Mouse (Mus musculus) cerebellum, postnatal 4 days (tissue): ENCODE data around the gene Oas1h.
"Not testable (repeated sequence)": the region's sequence is repeated elsewhere in the genome, so short reads cannot be mapped to it uniquely, and the experiment has no call there.

Experiments
- DNase-seq, 2 experiments: peaks; one replicate each; pipeline ENCODE4 v3.0.0; 2022; ENCODE audit warnings: low spot score in 2 of 2, mixed read lengths in 1 of 2

Gene Oas1h

GRCm38 (mm10) chr5:120881681-120882080 lies 20.5 kb downstream of the Oas1h start:
- DNase-seq = not testable (repeated sequence)

- DNase-seq = not testable (repeated sequence)
Measured at GRCm38 (mm10) chr5:120887413-120887812, 26.2 kb downstream of the Oas1h start, which contains the start of gene Oas1g. Oas1g (minus strand) TSS chr5:120887613.

GRCm38 (mm10) chr5:120887831-120888230 lies 26.6 kb downstream of the Oas1h start:
- DNase-seq = no peak

- DNase-seq = not testable (repeated sequence)
Measured at GRCm38 (mm10) chr5:120888294-120888815, 27.1 kb downstream of the Oas1h start.

GRCm38 (mm10) chr5:120890026-120890425 lies 28.8 kb downstream of the Oas1h start:
- no peak for DNase-seq

DNA sequence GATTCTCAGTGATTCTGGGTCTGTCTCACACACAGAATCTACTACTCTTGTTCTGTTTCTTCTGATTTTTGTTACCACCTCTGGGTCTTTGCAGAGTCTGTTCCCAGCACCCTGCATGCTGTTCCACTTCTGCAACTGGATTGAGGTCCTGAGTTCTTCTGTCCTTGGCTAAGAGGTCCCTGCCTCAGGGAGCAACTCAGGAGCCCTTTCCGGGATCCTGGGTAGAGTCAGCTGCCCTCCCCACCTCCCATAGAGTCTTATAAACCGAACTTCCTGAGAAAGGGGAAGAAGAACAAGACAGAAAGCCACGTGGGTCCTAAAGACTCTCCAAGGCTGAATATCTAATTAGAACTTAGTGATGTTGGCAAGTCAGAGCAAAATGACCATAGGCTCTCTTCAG lies 29.8 kb downstream of the Oas1h start:
- DNase-seq = no peak

GRCm38 (mm10) chr5:120891566-120892242 lies 30.5 kb downstream of the Oas1h start:
- DNase-seq = not testable (repeated sequence)

DNA sequence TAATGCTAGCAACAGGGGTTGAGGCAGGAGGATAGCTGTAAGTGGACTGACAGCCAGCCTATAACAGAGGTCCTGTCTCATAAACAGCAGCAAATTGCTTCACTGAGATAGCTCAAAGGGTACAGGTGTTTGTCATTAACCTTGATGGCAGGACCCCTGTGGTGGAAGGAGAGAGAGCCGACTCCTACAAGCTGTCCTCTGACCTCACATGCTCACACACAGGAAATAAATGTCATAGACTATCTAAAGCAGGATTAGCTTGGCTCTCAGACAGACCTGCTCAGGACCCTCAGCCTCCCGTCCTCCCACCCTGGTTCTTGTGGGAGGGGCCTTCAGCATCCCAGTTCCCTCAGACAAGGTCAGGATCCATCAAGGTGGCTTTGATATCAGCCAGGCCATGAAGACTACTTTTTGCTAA lies 31.0 kb downstream of the Oas1h start:
- no peak for DNase-seq

DNA sequence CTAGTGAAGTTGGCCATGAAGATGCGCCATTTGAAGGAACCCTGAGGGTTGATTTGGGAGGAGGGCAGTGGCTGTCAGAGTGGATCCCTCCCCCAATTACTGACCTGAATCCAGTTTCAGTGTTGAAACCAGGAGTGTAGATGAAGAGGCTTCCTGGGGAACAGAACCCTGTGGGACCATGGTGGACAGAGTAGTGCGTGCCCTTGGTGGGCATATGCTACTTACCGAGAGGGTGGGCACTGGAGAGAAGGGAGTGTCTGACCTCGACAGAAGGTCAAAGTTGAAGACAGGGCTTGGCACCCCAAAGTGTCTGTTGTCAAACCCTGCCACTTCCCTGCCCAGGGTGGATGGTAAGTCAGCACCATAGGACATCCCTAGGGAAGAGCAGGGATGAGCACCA lies 32.6 kb downstream of the Oas1h start:
- not testable (repeated sequence) for DNase-seq

- DNase-seq = not testable (repeated sequence)
Measured at GRCm38 (mm10) chr5:120894692-120895091, 33.5 kb downstream of the Oas1h start.

- DNase-seq = no peak
Measured at GRCm38 (mm10) chr5:120895231-120895900, 34.1 kb downstream of the Oas1h start.

GRCm38 (mm10) chr5:120898307-120898706 lies 37.1 kb downstream of the Oas1h start:
- no peak for DNase-seq

- DNase-seq = no peak
Measured at GRCm38 (mm10) chr5:120898726-120899125, 37.5 kb downstream of the Oas1h start.

GRCm38 (mm10) chr5:120900666-120901065 lies 39.4 kb downstream of the Oas1h start:
- DNase-seq = no peak

DNA sequence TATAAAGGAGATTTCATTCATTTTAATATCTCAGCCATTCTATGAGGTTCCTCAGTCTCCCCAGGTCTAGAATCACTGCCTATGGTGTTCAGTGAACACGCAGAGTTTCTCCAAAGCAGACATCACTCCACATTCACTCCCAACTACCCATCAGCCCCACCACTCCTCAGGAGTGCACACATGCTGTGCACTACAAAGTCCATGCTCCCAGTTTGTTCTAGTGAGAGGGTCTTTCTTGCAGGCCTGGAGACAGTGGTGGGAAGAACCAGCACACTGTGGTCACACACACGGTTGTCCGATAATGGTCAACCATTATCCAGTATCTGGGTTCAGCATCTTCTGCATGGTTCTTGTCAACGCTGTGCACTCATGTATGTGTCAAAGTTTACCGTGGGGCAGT lies 40.8 kb downstream of the Oas1h start:
- no peak for DNase-seq

DNA sequence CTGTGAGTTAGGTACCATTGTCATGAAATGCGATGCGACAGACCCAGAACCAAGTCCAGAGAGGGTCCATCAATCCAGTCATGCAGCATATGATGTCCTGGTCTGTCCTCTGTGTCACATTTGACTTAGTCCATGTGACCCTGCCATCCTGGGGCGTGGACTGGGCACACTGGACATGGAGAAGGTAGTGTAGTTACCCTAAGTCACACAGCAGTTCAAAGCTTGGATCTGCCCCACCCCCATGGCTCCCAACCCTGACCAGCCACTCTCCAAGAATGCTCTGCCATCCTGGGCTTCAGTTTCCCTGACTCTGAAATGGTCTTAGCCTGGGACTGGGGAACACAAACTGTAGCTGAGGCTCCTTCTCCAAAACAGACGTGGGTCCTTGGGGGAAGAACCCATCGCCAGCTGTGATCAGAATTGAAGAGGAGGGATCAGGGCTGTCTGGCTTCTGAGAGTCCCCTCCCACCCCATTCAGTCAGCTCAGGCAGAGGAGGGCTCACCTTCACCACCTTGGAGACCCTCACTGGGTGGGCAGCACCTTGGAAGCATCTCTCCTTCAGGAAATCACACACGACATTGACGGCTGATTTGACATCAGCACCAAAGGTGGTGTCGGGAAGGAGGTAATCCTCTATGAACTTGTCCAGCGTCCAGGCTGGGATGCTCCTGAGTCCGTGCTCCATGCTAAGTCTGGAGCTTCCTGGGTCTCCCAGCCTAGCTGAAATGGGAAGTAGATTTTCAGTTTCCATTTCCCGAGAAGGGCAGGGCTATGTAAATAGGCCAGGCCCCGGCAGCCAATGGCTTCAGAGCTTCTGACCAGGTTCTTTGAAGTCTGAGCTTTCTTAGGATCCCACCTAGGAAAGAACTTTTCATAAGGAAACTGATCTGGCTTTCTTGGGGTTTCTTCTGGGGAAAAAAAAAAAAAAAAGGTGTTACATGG lies 45.8 kb downstream of the Oas1h start, which contains the start of gene Oas1a:
Gene Oas1a, minus strand, starts transcription at position 731 of the 943 bp plus-strand sequence.
- DNase-seq = not testable (repeated sequence)

- no peak for DNase-seq
Measured at GRCm38 (mm10) chr5:120908196-120908920, 47.1 kb downstream of the Oas1h start.

GRCm38 (mm10) chr5:120914204-120914603 lies 53.0 kb downstream of the Oas1h start, which contains the start of gene Oas1d:
Oas1d (plus strand) TSS chr5:120914536.
- not testable (repeated sequence) for DNase-seq

- DNase-seq = not testable (repeated sequence)
Measured at GRCm38 (mm10) chr5:120919156-120919935, 58.1 kb downstream of the Oas1h start.

GRCm38 (mm10) chr5:120920296-120920695 lies 59.1 kb downstream of the Oas1h start:
- DNase-seq = no peak
